Mouse (Mus musculus) forebrain, embryonic 16.5 days (tissue): ENCODE results near the gene L3mbtl4. TPM values are rescaled to one million over a fixed set of nuclear protein-coding genes. Genes with fewer than 3 reads are reported as not detected.

Source experiments
- ATAC-seq: fragments of 200-750 bp; cut with Nextera tagmentation; 2 replicates; pipeline ENCODE4 v1.8.0; 2017; ENCODE audit warnings: mild to moderate bottlenecking, moderate library complexity
- H3K27ac ChIP-seq: fragments of 300-500 bp; sonication (generic); 2 replicates; pipeline ENCODE4 v1.5.1; 2014; ENCODE audit warnings: low read length, control low read depth
- H3K27me3 ChIP-seq: fragments of 300-500 bp; sonication (generic); replicated peaks from 2 replicates; pipeline ENCODE4 v1.6.1; 2014; ENCODE audit warnings: low read length; ENCODE audit not compliant: control insufficient read depth, insufficient read depth
- H3K36me3 ChIP-seq: fragments of 300-500 bp; sonication (generic); 2 replicates; pipeline ENCODE4 v1.6.1; 2014; ENCODE audit not compliant: control insufficient read depth, insufficient read depth
- H3K4me1 ChIP-seq: fragments of 300-500 bp; sonication (generic); replicated peaks from 2 replicates; pipeline ENCODE4 v1.6.1; 2014; ENCODE audit warnings: low read length; ENCODE audit not compliant: control insufficient read depth, insufficient read depth
- H3K4me2 ChIP-seq: fragments of 300-500 bp; sonication (generic); 2 replicates; pipeline ENCODE4 v1.6.1; 2014; ENCODE audit warnings: mild to moderate bottlenecking, low read length, control low read depth
- H3K4me3 ChIP-seq: fragments of 300-500 bp; sonication (generic); replicated peaks from 2 replicates; pipeline ENCODE4 v1.5.1; 2014; ENCODE audit warnings: mild to moderate bottlenecking, low read length, control low read depth
- H3K9ac ChIP-seq: fragments of 300-500 bp; sonication (generic); replicated peaks from 2 replicates; pipeline ENCODE4 v1.6.1; 2014; ENCODE audit warnings: low read depth, low read length, control low read depth
- H3K9me3 ChIP-seq: fragments of 300-500 bp; sonication (generic); 2 replicates; pipeline ENCODE4 v1.6.1; 2016; ENCODE audit warnings: low read length; ENCODE audit not compliant: control insufficient read depth
- WGBS: fragments of 180-500 bp; shearing (Covaris S2); extraction: QIAGEN DNeasy Blood & Tissue Kit; methylation state at CpG from one replicate; pipeline ENCODE4 v1.1.7; 2014; 5-methylcytosine and 5-hydroxymethylcytosine counted together
- polyA plus RNA-seq: library from polyadenylated mRNA; unstranded; fragments of >200 nt; fragmentation: Nextera tagmentation; extraction: Ambion mirVana; gene quantifications from 2 replicates; pipeline ENCODE4 v1.2.1, GENCODE M21; 2015

Gene L3mbtl4
- polyA plus RNA-seq, 1 experiment from 2014 or later, result 3.5 TPM

DNA sequence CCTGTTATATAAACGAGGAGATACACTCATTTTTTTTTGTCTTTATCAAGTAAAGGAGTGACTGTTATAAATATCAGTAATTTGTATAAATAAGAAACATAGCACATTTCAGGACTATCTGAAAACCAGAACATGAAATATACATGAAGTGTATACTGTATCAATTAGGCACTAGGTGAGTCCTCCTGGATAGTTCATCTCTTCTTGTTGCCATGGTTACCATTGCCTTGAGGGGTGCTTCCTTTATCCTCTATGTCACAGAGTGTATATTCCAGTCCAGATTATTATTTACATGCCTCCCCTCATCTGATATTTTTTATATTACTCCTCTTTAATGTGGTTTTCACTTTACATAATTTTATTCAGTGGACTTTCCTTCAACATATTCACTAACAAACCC lies 392.9 kb downstream of the L3mbtl4 start:
- Histone ChIP-seq H3K4me1 (no peaks in the 10 kb centered on the region), H3K27me3 (no peaks in the 10 kb centered on the region), H3K9ac (no peak overlapping the region), H3K9me3 (no peaks in the 10 kb centered on the region), H3K4me2 (no peak overlapping the region), H3K27ac (no peak overlapping the region), H3K36me3 (no peaks in the 10 kb centered on the region), H3K4me3 (no peak overlapping the region)
- ATAC-seq, result no peak
- 73% methylated on average over 1 of the region's 1 CpGs for WGBS

DNA sequence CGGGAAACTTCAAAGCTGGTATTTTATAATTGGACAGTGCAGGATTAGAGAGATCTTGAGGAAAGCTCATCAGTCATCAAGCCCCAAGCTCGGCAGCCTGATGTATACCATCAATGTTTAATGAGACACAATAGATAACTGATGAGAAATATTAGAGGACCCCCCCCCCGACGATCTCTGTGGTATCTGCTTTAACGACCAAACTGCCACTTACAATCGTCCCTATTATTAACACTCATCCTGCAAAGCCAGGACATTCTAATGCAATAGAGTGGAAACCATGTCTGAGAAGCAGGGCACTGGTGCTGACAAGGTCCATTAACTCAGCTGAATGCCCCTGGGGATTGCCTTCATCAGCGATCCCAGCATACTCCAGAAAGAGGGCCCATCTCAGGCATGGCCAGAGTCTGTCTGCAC lies 398.5 kb downstream of the L3mbtl4 start:
- Histone ChIP-seq H3K9ac (no peak overlapping the region), H3K27ac (no peak overlapping the region), H3K9me3 (no peaks in the 10 kb centered on the region), H3K27me3 (no peaks in the 10 kb centered on the region), H3K4me3 (no peak overlapping the region), H3K4me2 (no peak overlapping the region), H3K36me3 (no peaks in the 10 kb centered on the region), H3K4me1 (no peaks in the 10 kb centered on the region)
- ATAC-seq, result no peak
- 11% methylated on average over 7 of the region's 7 CpGs for WGBS

DNA sequence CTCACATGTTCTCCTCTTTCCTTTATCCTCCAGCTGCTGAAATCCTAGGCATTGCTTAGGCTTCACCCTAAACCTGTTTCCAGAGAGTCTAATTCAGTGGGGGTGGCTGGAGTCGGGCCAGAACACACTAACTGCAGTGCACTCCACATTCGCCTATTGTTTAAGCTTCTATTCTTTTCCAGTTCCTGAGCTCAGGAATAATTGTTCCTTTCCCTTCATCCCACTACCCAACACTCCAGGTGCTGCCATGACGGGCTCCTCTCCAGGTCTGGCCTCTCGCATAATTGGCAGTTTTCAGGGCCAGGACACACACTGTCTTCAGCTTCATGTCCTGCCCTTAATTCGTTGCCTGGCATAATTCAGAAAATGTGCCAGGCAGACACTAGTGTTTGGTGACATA lies 437.1 kb downstream of the L3mbtl4 start:
- no peak overlapping the region for H3K4me3 ChIP-seq
- no peaks in the 10 kb centered on the region for H3K9me3 ChIP-seq
- WGBS, result 50% methylated on average over 5 of the region's 5 CpGs
- no peaks in the 10 kb centered on the region for H3K36me3 ChIP-seq
- no peaks in the 10 kb centered on the region for H3K27me3 ChIP-seq
- no peak overlapping the region for H3K9ac ChIP-seq
- H3K27ac ChIP-seq, result no peak overlapping the region
- no peak overlapping the region for H3K4me2 ChIP-seq
- no peak for ATAC-seq
- H3K4me1 ChIP-seq, result peaks cover 3% of the 10 kb centered on the region

DNA sequence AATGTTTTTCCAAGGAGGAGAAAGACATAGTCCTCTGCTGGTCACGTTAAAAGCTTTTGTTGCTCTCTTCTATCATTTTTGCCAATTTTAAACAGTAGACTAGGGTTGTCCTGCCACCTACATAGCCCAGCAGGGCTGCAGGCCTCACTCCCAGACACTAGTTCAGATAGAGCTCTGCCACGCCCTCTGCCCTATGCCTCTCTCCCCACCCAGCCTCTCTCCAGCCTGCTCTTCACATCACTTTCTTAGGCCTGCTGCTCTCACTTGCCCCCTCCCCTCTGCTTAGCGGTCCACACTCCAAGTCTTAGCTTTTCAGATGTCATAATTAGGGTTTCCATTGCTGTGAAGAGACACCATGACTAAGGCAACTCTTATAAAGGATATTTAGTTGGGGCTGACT lies 437.8 kb downstream of the L3mbtl4 start:
- Histone ChIP-seq H3K27me3 (no peaks in the 10 kb centered on the region), H3K36me3 (no peaks in the 10 kb centered on the region), H3K9me3 (no peaks in the 10 kb centered on the region), H3K27ac (no peak overlapping the region), H3K9ac (no peak overlapping the region), H3K4me3 (no peak overlapping the region), H3K4me1 (peaks cover 3% of the 10 kb centered on the region), H3K4me2 (no peak overlapping the region)
- no peak for ATAC-seq
- 77% methylated on average over 3 of the region's 3 CpGs for WGBS

DNA sequence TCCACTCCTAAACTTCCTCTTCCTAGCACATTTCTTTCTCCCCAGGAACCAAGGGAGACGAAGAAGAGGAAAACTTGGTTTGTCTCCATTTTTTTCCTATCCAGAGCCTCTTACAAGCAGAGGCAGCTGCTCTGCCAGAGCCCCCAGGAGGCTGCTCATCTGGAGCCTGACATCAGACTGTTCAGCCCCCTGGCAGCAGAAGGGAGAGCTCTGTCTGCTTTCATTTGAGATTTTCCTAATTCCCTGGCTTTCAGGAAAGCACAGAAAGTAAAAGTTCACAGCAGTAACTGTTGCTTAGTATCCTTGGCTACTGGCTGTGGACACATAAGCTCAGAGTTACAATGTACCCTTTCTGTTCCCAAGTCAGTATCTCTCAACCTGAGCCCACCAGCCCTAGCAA lies 474.7 kb downstream of the L3mbtl4 start:
- Histone ChIP-seq H3K4me1 (peaks cover 2% of the 10 kb centered on the region; the same call in 1 of the 2 replicates), H3K9me3 (no peaks in the 10 kb centered on the region), H3K36me3 (no peaks in the 10 kb centered on the region), H3K4me2 (no peak overlapping the region), H3K27ac (no peak overlapping the region), H3K9ac (no peak overlapping the region), H3K27me3 (no peaks in the 10 kb centered on the region), H3K4me3 (no peak overlapping the region)
- 69% methylated on average over 1 of the region's 1 CpGs for WGBS
- no peak for ATAC-seq

DNA sequence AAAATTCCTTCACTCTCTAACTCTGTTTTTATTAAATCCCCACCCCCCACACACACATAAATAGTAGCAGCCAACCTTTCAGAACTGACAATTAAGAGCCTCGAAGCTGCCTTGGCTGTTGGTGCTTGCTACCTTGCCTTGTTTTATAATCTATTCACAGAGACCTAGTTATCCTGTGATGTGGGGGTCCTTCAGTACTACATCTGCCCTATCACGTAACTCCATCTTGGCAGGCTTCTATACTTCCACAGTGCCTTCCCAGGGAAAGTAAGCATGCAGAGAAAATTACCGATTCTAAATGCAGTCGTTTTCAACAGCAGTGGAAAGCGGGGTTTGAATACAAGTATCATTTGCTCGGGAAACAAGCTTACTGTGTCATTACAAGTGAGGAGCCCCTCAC lies 476.9 kb downstream of the L3mbtl4 start:
- Histone ChIP-seq H3K9me3 (no peaks in the 10 kb centered on the region), H3K4me1 (peaks cover 2% of the 10 kb centered on the region; the same call in 1 of the 2 replicates), H3K4me2 (no peak overlapping the region), H3K4me3 (no peak overlapping the region), H3K27me3 (no peaks in the 10 kb centered on the region), H3K36me3 (no peaks in the 10 kb centered on the region), H3K27ac (no peak overlapping the region), H3K9ac (no peak overlapping the region)
- 36% methylated on average over 6 of the region's 6 CpGs for WGBS
- ATAC-seq, result no peak

DNA sequence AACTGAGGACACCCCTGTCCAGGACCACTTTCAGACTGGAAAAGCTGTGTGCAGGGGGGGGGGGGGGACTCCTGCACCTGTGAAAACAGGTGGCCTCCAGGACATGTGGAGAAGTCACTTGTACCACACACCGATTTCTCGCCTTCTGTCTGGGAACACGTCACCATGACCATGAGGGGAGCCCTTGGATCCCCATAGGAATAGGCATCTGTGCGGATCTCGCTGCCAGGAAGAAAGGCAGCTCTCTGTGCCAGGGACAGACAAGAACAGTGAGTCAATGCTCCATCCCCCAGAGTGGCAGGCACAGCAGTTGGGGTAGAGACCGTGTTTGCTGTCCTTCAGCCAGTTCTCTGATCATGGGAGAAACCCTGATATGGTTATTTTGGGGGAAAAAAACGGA lies 479.5 kb downstream of the L3mbtl4 start:
- H3K9me3 ChIP-seq, result no peaks in the 10 kb centered on the region
- WGBS, result 71% methylated on average over 7 of the region's 7 CpGs
- no peak overlapping the region for H3K9ac ChIP-seq
- H3K36me3 ChIP-seq, result no peaks in the 10 kb centered on the region
- no peak overlapping the region for H3K4me2 ChIP-seq
- peak; percentile 82 for ATAC-seq
- no peaks in the 10 kb centered on the region for H3K27me3 ChIP-seq
- H3K27ac ChIP-seq, result no peak overlapping the region
- no peak overlapping the region for H3K4me3 ChIP-seq
- H3K4me1 ChIP-seq, result peaks cover 2% of the 10 kb centered on the region; the same call in 1 of the 2 replicates

DNA sequence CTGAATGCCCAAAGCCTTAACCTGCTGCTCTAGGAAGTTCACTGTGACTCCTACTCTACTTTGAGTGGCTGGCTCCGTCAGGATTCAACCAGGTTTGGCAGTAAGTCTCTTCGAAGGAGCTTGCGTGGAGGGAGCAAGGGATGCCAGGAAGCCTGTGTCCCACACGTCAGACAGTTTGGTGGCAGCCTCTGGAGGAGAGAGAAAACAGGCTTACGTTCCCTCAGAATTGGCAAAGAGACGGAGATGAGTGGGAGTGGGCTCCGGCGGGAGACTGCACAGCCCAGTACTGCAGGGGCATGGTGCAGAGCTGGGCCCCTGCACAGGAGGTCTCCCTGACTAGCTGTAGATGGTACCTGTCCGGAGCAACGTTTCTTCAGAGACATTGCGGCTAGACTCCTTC lies 481.2 kb downstream of the L3mbtl4 start:
- WGBS, result 87% methylated on average over 11 of the region's 11 CpGs
- no peaks in the 10 kb centered on the region for H3K36me3 ChIP-seq
- ATAC-seq, result no peak
- no peak overlapping the region for H3K9ac ChIP-seq
- peaks cover 2% of the 10 kb centered on the region; the same call in 1 of the 2 replicates for H3K4me1 ChIP-seq
- no peaks in the 10 kb centered on the region for H3K27me3 ChIP-seq
- no peak overlapping the region for H3K27ac ChIP-seq
- no peak overlapping the region for H3K4me2 ChIP-seq
- H3K9me3 ChIP-seq, result no peaks in the 10 kb centered on the region
- H3K4me3 ChIP-seq, result no peak overlapping the region

DNA sequence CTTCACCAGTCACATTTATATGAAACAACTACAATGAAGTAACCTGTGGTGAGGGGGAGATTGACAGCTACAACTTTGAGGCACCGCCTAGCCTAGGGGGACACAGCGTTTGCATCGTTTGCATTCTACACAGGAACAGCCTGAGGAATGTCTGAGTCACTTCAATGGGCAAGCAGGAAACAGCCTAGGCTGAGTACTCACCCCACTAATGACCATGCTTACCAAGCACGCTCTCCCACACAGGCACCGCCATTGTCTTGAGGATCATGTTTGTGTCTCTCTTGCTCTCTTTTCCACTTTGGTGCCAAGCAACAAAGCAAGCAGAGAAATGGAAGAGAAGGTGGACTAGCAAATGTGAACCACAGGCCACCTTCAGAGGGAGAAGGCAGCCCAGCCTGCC lies 484.8 kb downstream of the L3mbtl4 start:
- no peak overlapping the region for H3K4me3 ChIP-seq
- ATAC-seq, result no peak
- no peak overlapping the region for H3K4me2 ChIP-seq
- no peaks in the 10 kb centered on the region for H3K36me3 ChIP-seq
- H3K9me3 ChIP-seq, result no peaks in the 10 kb centered on the region
- no peaks in the 10 kb centered on the region for H3K27me3 ChIP-seq
- WGBS, result 51% methylated on average over 5 of the region's 5 CpGs
- H3K9ac ChIP-seq, result no peak overlapping the region
- H3K27ac ChIP-seq, result no peak overlapping the region
- H3K4me1 ChIP-seq, result no peaks in the 10 kb centered on the region

DNA sequence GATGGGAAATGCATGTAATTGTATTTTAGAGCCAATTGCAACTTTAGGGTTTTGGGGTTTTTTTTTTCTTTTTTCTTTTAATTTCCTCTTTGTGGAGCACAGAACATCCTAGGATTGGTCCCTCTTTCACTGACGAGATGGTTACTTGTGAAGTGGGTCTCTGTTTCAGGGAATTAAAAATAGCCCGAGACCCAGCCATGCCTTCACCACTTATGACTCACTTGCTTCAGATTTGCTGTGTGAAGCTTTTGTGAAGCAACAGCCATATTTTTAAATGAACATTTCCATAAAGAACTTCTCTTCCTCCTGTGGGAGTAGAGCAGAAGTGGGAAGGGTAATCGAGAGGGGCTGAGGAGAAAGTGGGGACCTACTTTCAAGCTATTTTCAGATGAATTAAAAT lies 485.3 kb downstream of the L3mbtl4 start:
- Histone ChIP-seq H3K4me3 (no peak overlapping the region), H3K27ac (no peak overlapping the region), H3K9ac (no peak overlapping the region), H3K4me2 (no peak overlapping the region), H3K36me3 (no peaks in the 10 kb centered on the region), H3K4me1 (no peaks in the 10 kb centered on the region), H3K9me3 (no peaks in the 10 kb centered on the region), H3K27me3 (no peaks in the 10 kb centered on the region)
- 80% methylated on average over 3 of the region's 3 CpGs for whole genome bisulfite sequencing
- ATAC-seq, result no peak
